Mouse (Mus musculus): ENCODE results near the gene Pamr1. TPM values are rescaled to one million over a fixed set of nuclear protein-coding genes. Genes with fewer than 3 reads are reported as not detected.

Gene Pamr1
- polyA plus RNA-seq, 1 experiment from 2014 or later = 0.39 TPM

DNA sequence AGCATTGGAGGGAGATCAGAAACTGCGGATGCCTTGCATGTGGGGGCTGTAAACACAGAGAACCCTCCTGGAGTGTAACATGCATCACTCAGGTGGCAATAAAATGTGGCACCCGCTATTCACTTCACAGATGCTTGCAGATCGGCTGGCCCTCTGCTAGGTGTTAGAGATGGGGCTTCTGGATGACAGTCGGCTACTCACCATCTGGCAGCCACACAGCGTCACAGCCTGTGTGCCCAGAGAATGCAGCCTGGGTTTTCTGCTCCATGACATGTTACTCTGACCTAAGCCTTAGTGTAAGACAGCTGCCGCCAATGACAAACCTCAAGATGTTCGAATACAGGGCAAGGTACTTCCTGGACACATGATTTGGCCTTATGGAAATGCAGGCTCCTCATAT lies 131.5 kb downstream of the Pamr1 start:
- 90% methylated on average over 7 of the region's 7 CpGs for WGBS
- Histone ChIP-seq H3K27me3 (ENCODE audit: low read depth, poor library complexity, severe bottlenecking) (no peaks in the 10 kb centered on the region), H3K4me1 (peaks cover 7% of the 10 kb centered on the region), H3K4me3 (no peak overlapping the region), H3K36me3 (no peaks in the 10 kb centered on the region), H3K27ac (replicated peaks) (no peak overlapping the region), H3K9me3 (replicated peaks) (no peaks in the 10 kb centered on the region)
- DNase-seq (ENCODE audit: low spot score) = no peak

DNA sequence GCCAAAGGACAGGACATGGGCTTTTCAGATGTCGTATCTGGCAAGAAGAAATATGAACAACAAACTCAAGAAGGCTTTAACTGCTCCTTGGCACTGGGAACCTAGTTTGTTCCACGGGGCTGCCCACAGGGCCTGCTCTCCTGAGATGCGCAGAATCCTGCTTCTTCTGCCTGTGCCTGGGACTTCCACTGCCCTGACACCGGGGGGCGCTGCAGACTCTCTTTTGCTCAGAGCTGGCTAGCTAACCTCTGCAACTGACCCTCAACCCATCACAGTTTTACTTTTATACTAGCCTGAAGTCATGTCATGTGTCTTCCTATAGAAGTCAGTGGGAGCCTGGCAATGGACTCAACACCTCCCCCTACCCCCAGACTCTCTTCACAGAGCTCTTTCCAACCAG lies 132.4 kb downstream of the Pamr1 start:
- 42% methylated on average over 5 of the region's 5 CpGs for WGBS
- H3K4me3 ChIP-seq = no peak overlapping the region
- H3K36me3 ChIP-seq = no peaks in the 10 kb centered on the region
- peak; percentile 52 for DNase-seq (ENCODE audit: low spot score)
- H3K27me3 ChIP-seq (ENCODE audit: low read depth, poor library complexity, severe bottlenecking) = no peaks in the 10 kb centered on the region
- peaks cover 7% of the 10 kb centered on the region for H3K4me1 ChIP-seq
- H3K9me3 ChIP-seq (replicated peaks) = no peaks in the 10 kb centered on the region
- no peak overlapping the region for H3K27ac ChIP-seq (replicated peaks)

DNA sequence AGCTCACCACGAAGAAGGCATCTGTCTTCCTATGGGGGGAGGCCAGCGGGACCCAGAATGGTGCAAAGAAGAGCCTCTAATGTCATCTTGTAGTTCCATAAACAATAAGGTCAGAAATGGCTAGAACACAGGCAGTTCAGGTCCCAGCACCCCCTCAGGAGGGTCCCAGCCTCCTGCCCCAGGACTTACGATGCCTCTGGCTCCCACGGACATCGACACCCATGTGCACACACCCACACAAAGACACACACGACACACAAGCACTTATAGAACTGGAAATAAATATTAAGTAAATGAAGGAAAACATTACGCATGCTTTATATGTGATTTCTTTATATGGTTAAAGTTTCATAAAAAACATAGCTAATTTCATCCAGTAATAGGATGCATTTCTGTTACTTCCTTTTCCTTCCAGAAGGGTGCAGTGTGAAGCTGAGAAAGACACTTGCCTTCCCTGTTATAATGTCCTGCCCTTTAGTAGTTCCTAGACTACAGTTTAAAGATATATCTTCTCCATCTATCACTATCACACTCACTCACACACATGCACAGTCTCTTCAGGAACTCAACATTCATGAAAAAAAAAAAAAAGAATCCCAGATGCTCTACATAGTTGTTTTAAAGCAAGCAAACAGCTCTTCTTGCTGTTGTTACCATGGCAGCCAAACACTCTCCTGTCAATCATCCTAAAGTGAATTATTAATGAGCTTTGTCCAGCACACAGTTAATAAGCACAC lies 135.7 kb downstream of the Pamr1 start:
- Histone ChIP-seq H3K4me3 (no peak overlapping the region), H3K4me1 (peaks cover 19% of the 10 kb centered on the region), H3K27ac (replicated peaks) (no peak overlapping the region), H3K27me3 (ENCODE audit: low read depth, poor library complexity, severe bottlenecking) (no peaks in the 10 kb centered on the region), H3K36me3 (no peaks in the 10 kb centered on the region), H3K9me3 (replicated peaks) (no peaks in the 10 kb centered on the region)
- 88% methylated on average over 7 of the region's 7 CpGs for WGBS
- DNase-seq (ENCODE audit: low spot score) = no peak

DNA sequence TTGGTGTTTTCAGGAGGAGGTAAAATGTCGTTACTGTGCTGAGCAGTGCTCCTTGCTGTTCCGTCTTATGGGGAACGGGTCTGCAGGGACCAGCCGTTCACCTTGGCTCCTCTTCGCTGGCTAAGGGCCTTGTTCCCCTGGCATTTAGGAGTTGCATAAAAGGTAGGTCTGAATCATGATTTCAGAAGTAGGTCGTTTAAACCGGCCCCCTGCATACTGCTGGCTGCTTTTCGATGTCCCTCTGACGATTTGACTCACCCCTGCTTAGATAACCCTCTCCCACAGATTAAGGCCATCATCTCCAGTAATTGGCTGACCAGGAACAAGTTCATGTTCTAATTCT lies 136.3 kb downstream of the Pamr1 start:
- Histone ChIP-seq H3K36me3 (no peaks in the 10 kb centered on the region), H3K27ac (replicated peaks) (peak overlapping the region; percentile 65; the same call in 1 of the 2 replicates), H3K27me3 (ENCODE audit: low read depth, poor library complexity, severe bottlenecking) (no peaks in the 10 kb centered on the region), H3K4me3 (no peak overlapping the region), H3K9me3 (replicated peaks) (no peaks in the 10 kb centered on the region), H3K4me1 (peaks cover 19% of the 10 kb centered on the region)
- no peak for DNase-seq (ENCODE audit: low spot score)
- 79% methylated on average over 9 of the region's 9 CpGs for WGBS

Other genes starting within 250 kb of the Pamr1 start
- 22.2 and 26.9 TPM in 2 replicates for gene Trim44, start 142.2 kb upstream of the Pamr1 start, polyA plus RNA-seq (2016; fragmentation: Nextera tagmentation; extraction: Ambion mirVana)
- gene Fjx1, start 97.5 kb upstream of the Pamr1 start, polyA plus RNA-seq (2016; fragmentation: Nextera tagmentation; extraction: Ambion mirVana) = 17.1 and 21.6 TPM in 2 replicates
- 7.9 and 11.4 TPM in 2 replicates for gene Slc1a2, start 108.6 kb downstream of the Pamr1 start, polyA plus RNA-seq (2016; fragmentation: Nextera tagmentation; extraction: Ambion mirVana)